Mouse (Mus musculus) liver, embryonic 16.5 days (tissue): ENCODE data around the gene Olfr1427. TPM values are rescaled to one million over a fixed set of nuclear protein-coding genes. Genes with fewer than 3 reads are reported as not detected.

ENCODE experiments used
- ATAC-seq: fragments of 200-750 bp; cut with Nextera tagmentation; 2 replicates; pipeline ENCODE4 v1.8.0; 2017; ENCODE audit warnings: low read depth, mild to moderate bottlenecking, moderate number of reproducible peaks, moderate library complexity
- H3K27ac ChIP-seq: fragments of 300-500 bp; sonication (generic); 2 replicates; pipeline ENCODE4 v1.5.1; 2014; ENCODE audit warnings: mild to moderate bottlenecking, low read length
- H3K27me3 ChIP-seq: fragments of 300-500 bp; sonication (generic); 2 replicates; pipeline ENCODE4 v1.6.1; 2014; ENCODE audit warnings: low read depth, low read length, mixed read lengths; ENCODE audit not compliant: control insufficient read depth, insufficient read depth
- H3K36me3 ChIP-seq: fragments of 300-500 bp; sonication (generic); 2 replicates; pipeline ENCODE4 v1.6.1; 2014; ENCODE audit warnings: mild to moderate bottlenecking; ENCODE audit not compliant: control insufficient read depth, insufficient read depth
- H3K4me1 ChIP-seq: fragments of 300-500 bp; sonication (generic); 2 replicates; pipeline ENCODE4 v1.6.1; 2014; ENCODE audit warnings: low read depth, low read length, mixed read lengths; ENCODE audit not compliant: control insufficient read depth
- H3K4me2 ChIP-seq: fragments of 300-500 bp; sonication (generic); 2 replicates; pipeline ENCODE4 v1.6.1; 2014; ENCODE audit warnings: low read depth, low read length, mixed read lengths
- H3K4me3 ChIP-seq: fragments of 300-500 bp; sonication (generic); 2 replicates; pipeline ENCODE4 v1.5.1; 2014; ENCODE audit warnings: low read depth, mild to moderate bottlenecking, low read length
- H3K9ac ChIP-seq: fragments of 300-500 bp; sonication (generic); 2 replicates; pipeline ENCODE4 v1.6.1; 2014; ENCODE audit warnings: low read depth, low read length
- H3K9me3 ChIP-seq: fragments of 300-500 bp; sonication (generic); replicated peaks from 2 replicates; pipeline ENCODE4 v1.6.1; 2016; ENCODE audit warnings: low read length; ENCODE audit not compliant: control insufficient read depth
- WGBS: fragments of 180-500 bp; shearing (Covaris S2); extraction: QIAGEN DNeasy Blood & Tissue Kit; methylation state at CpG from one replicate; pipeline ENCODE4 v1.1.7; 2014; ENCODE audit not compliant: insufficient replicate concordance; 5-methylcytosine and 5-hydroxymethylcytosine counted together
- polyA plus RNA-seq: library from polyadenylated mRNA; unstranded; fragments of >200 nt; fragmentation: Nextera tagmentation; extraction: Ambion mirVana; gene quantifications from 2 replicates; pipeline ENCODE4 v1.2.1, GENCODE M21; 2015

The Olfr1427 gene
- polyA plus RNA-seq, result not detected in 2 replicates

DNA sequence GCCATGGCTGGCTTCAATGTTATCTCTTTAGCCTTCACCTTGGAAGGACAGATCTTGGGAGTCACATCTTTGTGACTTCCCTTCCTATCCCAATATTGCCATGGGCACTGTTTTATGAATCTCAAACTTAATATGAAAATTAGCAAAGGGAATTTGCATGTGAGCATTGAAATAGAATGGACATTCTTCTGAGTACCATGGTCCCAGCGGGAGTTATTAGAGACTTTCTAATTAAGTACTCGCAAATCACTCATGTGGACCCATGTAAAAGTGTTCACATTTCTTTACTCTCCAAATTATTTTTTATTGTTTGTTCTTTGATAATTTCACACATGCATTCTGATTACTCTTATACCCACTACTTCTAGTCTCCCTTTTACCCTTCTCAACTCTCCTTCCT is at the start of gene Olfr1427:
Gene Olfr1427 (minus strand): TSS at position 101 of the 400 bp plus-strand sequence.
- ATAC-seq, result no peak
- Histone ChIP-seq H3K27me3 (no peaks in the 10 kb centered on the region), H3K9ac (no peak within 1 kb of the TSS), H3K9me3 (no peaks in the 10 kb centered on the region), H3K4me2 (no peak within 1 kb of the TSS), H3K4me3 (no peak within 1 kb of the TSS), H3K27ac (no peak within 1 kb of the TSS), H3K36me3 (no peaks in the 10 kb centered on the region), H3K4me1 (no peaks in the 10 kb centered on the region)
- 81% methylated on average over 2 of the region's 2 CpGs for WGBS

DNA sequence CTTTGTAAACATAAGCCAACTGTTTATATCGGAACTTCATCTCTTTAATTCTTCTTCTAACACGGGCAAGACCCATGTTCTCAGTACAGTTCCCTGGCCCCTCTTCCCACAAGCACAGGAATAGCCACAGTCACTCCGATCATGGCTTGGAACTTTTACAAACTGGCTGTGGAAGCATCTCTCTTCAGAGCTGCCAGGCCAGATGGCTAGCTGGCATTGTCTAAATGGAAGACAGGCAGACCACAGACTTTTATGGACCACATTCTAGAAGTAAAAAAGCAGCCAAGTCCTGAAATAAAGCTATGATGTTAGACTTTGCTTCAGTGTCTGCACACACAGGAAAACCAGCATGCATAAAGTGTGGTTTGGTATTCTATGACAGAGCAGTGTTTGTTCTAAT is 42.3 kb upstream of the Olfr1427 start:
- no peak for ATAC-seq
- Histone ChIP-seq H3K4me1 (no peaks in the 10 kb centered on the region), H3K4me2 (no peak overlapping the region), H3K27ac (no peak overlapping the region), H3K27me3 (no peaks in the 10 kb centered on the region), H3K9me3 (no peaks in the 10 kb centered on the region), H3K36me3 (no peaks in the 10 kb centered on the region), H3K9ac (no peak overlapping the region), H3K4me3 (no peak overlapping the region)
- 65% methylated on average over 3 of the region's 3 CpGs for WGBS

DNA sequence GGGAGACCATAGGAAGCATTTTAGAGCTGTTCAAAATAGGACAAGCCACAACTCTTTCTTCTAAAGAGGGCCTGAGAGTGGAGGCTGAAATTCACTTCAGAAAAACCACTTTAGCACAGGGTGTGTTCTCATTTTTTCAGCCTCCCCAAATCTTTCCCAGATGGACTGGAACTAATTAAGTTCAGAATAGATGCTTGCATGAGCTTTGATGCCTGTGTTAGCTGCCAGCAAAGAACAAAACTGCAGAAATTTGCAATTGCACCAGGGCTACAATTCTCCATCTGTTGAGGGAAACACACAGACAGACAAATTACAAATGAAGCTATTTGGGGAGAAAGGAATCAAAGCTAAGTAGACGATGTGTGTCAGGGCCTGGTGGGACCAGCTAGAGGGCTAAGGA is 40.2 kb upstream of the Olfr1427 start:
- Histone ChIP-seq H3K27ac (no peak overlapping the region), H3K36me3 (no peaks in the 10 kb centered on the region), H3K4me2 (no peak overlapping the region), H3K27me3 (no peaks in the 10 kb centered on the region), H3K9ac (no peak overlapping the region), H3K4me1 (no peaks in the 10 kb centered on the region), H3K4me3 (no peak overlapping the region), H3K9me3 (no peaks in the 10 kb centered on the region)
- 50% methylated on average over 1 of the region's 1 CpGs for WGBS
- no peak for ATAC-seq

DNA sequence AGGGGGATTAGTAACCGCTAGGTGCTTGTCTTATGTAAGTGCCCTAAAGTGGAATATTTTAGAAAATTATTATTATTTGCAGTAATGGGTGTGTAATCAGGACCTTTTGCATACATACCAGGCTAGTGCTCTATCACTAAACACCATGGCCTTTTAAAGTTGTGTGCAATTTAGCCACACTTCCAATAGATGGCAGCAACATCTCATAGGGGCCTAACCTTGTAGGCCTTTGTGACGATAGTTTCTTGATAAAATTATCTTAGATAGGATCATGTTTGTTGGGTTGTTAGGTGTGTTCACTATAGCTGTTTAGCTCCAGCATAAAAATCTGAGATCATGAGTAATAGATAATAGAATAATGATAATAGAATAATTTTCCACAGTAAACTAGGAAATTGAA is 31.2 kb upstream of the Olfr1427 start:
- Histone ChIP-seq H3K27me3 (no peaks in the 10 kb centered on the region), H3K36me3 (no peaks in the 10 kb centered on the region), H3K27ac (no peak overlapping the region), H3K4me3 (no peak overlapping the region), H3K4me2 (no peak overlapping the region), H3K9ac (no peak overlapping the region), H3K4me1 (no peaks in the 10 kb centered on the region), H3K9me3 (no peaks in the 10 kb centered on the region)
- 22% methylated on average over 2 of the region's 2 CpGs for WGBS
- ATAC-seq, result no peak

DNA sequence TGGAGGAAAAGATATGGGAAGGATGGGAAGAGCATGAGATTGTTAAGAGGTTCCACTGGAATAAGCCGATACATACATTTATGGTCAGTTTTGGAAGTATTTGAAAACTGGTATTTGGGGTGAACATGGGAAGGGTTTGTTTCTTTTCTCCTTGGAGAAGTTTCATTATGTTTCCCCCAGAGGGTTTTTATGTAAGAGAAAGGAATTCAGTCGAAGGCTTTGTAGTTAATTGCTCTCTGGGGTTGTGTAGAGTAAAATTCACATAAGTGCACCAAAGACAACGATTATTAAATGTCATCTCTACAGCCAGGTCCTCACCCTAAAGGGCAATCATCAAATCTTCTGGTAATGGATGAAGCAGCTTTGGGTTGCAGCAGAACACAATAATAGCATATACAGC is 20.0 kb upstream of the Olfr1427 start, which contains the start of gene Olfr76:
Gene Olfr76 (minus strand): TSS at position 101 of the 400 bp plus-strand sequence.
- Histone ChIP-seq H3K4me3 (no peak within 1 kb of the TSS), H3K36me3 (no peaks in the 10 kb centered on the region), H3K27ac (no peak within 1 kb of the TSS), H3K9me3 (no peaks in the 10 kb centered on the region), H3K4me1 (no peaks in the 10 kb centered on the region), H3K9ac (no peak within 1 kb of the TSS), H3K4me2 (no peak within 1 kb of the TSS), H3K27me3 (no peaks in the 10 kb centered on the region)
- ATAC-seq, result no peak
- 47% methylated on average over 3 of the region's 3 CpGs for WGBS

DNA sequence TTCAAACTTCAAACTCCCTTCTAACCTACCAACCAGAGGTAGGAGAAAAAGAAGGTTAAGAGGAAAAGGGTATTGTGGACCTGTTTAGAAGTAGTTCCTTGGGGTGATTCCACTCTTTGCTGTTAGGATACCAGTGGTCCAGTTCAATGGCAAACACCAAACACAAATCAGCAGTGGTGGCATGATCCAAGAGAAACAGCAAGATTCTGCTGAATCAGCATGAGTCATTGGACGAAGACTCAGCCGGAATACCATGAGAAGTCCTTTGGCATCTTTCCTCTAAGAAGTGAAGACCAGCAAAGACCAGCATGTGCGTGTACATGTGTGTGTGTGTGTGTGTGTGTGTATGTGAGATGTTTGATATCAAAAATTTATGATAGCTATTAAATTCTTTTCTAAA is 13.3 kb upstream of the Olfr1427 start:
- Histone ChIP-seq H3K36me3 (no peaks in the 10 kb centered on the region), H3K27ac (no peak overlapping the region), H3K9me3 (no peaks in the 10 kb centered on the region), H3K27me3 (no peaks in the 10 kb centered on the region), H3K4me2 (no peak overlapping the region), H3K4me1 (no peaks in the 10 kb centered on the region), H3K4me3 (no peak overlapping the region), H3K9ac (no peak overlapping the region)
- WGBS, result 68% methylated on average over 3 of the region's 3 CpGs
- no peak for ATAC-seq

DNA sequence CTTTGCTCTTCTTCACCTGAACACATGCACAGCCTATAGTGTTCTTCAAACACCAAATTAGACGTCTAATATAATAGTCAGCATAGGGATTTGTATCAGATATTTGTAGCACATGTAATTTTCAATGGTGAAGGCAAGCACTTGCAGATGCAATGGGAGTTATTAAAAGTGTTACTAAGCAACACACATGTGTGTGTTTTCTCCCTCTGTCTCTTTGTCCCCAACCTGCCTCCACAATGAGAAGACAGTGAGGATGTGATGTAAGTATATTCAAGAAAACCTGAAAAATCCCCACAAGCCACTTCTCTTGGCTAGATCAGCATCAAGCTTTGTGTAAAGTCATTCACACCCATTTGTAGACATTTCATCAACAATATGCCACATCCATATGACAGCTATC is 12.7 kb upstream of the Olfr1427 start, which contains the start of gene Olfr1428:
Gene Olfr1428 (minus strand): TSS at position 101 of the 400 bp plus-strand sequence.
- WGBS, result 39% methylated on average over 1 of the region's 1 CpGs
- no peaks in the 10 kb centered on the region for H3K9me3 ChIP-seq
- no peak within 1 kb of the TSS for H3K27ac ChIP-seq
- H3K4me3 ChIP-seq, result no peak within 1 kb of the TSS
- H3K27me3 ChIP-seq, result no peaks in the 10 kb centered on the region
- H3K9ac ChIP-seq, result no peak within 1 kb of the TSS
- H3K36me3 ChIP-seq, result no peaks in the 10 kb centered on the region
- H3K4me1 ChIP-seq, result no peaks in the 10 kb centered on the region
- no peak for ATAC-seq
- H3K4me2 ChIP-seq, result no peak within 1 kb of the TSS

DNA sequence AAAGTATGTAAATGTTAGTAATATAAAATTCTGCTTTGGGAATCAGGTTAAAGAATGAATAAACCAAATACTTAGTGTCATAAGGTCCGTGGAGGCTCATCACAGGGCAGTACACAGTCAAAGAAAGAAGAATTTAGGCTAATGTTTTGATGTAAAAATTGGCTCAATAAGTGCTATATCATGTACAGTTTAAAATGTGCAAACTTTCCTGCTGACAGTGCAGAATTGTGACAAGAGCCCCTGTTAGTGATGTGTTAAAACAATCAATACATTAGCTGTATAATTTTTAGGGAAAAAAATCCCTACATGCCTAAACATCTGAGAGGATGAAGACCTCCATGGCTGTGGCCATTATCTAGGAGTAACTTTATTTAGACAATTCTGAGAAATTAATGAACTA is 10.7 kb upstream of the Olfr1427 start:
- H3K4me3 ChIP-seq, result no peak overlapping the region
- H3K4me1 ChIP-seq, result no peaks in the 10 kb centered on the region
- 32% methylated on average over 1 of the region's 1 CpGs for WGBS
- no peak overlapping the region for H3K9ac ChIP-seq
- H3K4me2 ChIP-seq, result no peak overlapping the region
- H3K9me3 ChIP-seq, result no peaks in the 10 kb centered on the region
- H3K27ac ChIP-seq, result no peak overlapping the region
- no peaks in the 10 kb centered on the region for H3K27me3 ChIP-seq
- no peak for ATAC-seq
- H3K36me3 ChIP-seq, result no peaks in the 10 kb centered on the region

DNA sequence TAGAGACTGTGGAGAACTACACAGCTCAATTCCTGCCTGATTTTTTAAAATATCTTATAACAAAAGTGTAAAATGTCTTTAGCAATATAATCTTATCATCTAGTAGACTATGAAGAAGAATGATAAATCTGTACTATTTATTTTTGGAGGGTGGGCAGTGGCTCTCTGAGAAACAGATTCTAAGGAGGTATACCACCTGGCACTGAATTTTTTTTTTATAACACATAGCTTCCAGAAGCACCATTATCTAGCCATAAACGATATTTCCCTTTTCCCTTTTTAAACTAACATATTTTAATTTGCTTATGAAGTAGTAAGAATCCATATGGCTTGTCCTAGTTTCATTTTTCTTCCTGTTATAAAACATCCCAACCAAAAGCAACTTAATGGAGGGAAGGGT is 1.4 kb upstream of the Olfr1427 start:
- no peak overlapping the region for H3K9ac ChIP-seq
- H3K4me2 ChIP-seq, result no peak overlapping the region
- WGBS, result 39% methylated on average over 1 of the region's 1 CpGs
- ATAC-seq, result no peak
- no peak overlapping the region for H3K27ac ChIP-seq
- H3K4me3 ChIP-seq, result no peak overlapping the region
- no peaks in the 10 kb centered on the region for H3K27me3 ChIP-seq
- no peaks in the 10 kb centered on the region for H3K4me1 ChIP-seq
- no peaks in the 10 kb centered on the region for H3K36me3 ChIP-seq
- no peaks in the 10 kb centered on the region for H3K9me3 ChIP-seq
